21 mouse cellular contexts compared by ENCODE assay signal in the genomic region with DNA sequence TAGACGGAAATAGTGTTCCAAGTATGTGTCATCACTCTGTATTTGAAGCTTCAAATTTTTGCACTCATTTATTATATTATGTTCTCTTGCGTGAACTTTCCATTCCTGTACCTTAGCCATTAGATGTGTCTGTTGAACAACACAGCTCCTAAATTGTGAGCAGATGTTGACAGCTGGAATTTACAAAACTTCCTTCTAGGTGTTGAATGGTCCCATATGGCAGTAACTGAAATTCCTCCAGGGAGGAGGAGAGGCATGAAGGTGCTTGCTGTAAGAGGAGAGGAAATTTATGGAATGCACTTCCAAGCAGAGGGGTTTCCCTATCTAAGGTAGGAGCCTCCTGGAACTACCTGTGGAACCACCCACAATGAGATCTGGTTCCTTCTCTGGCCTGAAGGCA.
"Had no signal": no experiment of that assay in that cellular context is flagged by ENCODE, and none has a peak within 500 bp of the region (broad histone marks: within the 10 kb centered on the region; RNA-seq: fewer than 3 reads in every experiment).

No protein-coding gene starts in this region.

- H3K4me2 ChIP-seq: limb, embryonic 15.5 days; liver, embryonic 11.5 days; midbrain, embryonic 13.5 days; neural tube, embryonic 13.5 days had no signal

- H3K4me1 ChIP-seq: limb, embryonic 15.5 days; midbrain, embryonic 13.5 days; neural tube, embryonic 13.5 days had no signal

- H3K36me3 ChIP-seq: limb, embryonic 15.5 days; midbrain, embryonic 10.5 days; midbrain, embryonic 13.5 days; neural tube, embryonic 13.5 days had no signal

- DNase-seq: kidney, adult 18-20 months; kidney, adult 9 months; kidney, postnatal 14 days; kidney, postnatal 4 days; left cerebral cortex, postnatal 4 days; liver, postnatal 0 days; lung, postnatal 14 days; lung, postnatal 4 days; retina, postnatal 1 day; right cerebral cortex, postnatal 25 days; thymus, adult 2 months; thymus, postnatal 14 days; thymus, postnatal 4 days had no signal

- ATAC-seq: liver, postnatal 0 days; midbrain, embryonic 13.5 days; midbrain, embryonic 16.5 days had no signal

- H3K9me3 ChIP-seq: limb, embryonic 15.5 days; midbrain, embryonic 10.5 days; midbrain, embryonic 13.5 days; neural tube, embryonic 13.5 days had no signal

- H3K9ac ChIP-seq: limb, embryonic 15.5 days; liver, embryonic 14.5 days; liver, postnatal 0 days; midbrain, embryonic 13.5 days; neural tube, embryonic 13.5 days had no signal

- H3K4me3 ChIP-seq: limb, embryonic 15.5 days; midbrain, embryonic 10.5 days; midbrain, embryonic 13.5 days; myocyte; neural tube, embryonic 13.5 days had no signal

- H3K27ac ChIP-seq: limb, embryonic 15.5 days; liver, embryonic 14.5 days; midbrain, embryonic 10.5 days; midbrain, embryonic 13.5 days; neural tube, embryonic 13.5 days had no signal

- H3K27me3 ChIP-seq: limb, embryonic 15.5 days; midbrain, embryonic 13.5 days; neural tube, embryonic 13.5 days had no signal
